11 mouse cellular contexts compared by ENCODE assay signal in genomic region chr9:88545534-88545933, GRCm38 (mm10). TPM values are rescaled to one million over a fixed set of nuclear protein-coding genes. Genes with fewer than 3 reads are reported as not detected.
DNase-seq lines count a peak whose midpoint lies in the region; ATAC-seq and TF ChIP-seq lines count a peak whose summit lies in the region.
"Had no signal": no experiment of that assay in that cellular context is flagged by ENCODE, and none has a peak within 500 bp of the region (broad histone marks: within the 10 kb centered on the region; RNA-seq: fewer than 3 reads in every experiment).

No protein-coding gene starts in this region.

- no peak overlapping the region for H3K4me2 ChIP-seq in forebrain, postnatal 0 days (ENCODE audit: low read depth)
- H3K4me2 ChIP-seq: liver, embryonic 15.5 days; stomach, embryonic 15.5 days had no signal

- peak; percentile 70 for DNase-seq in forebrain, postnatal 0 days
- no peak for DNase-seq in forebrain, embryonic 10.5 days (ENCODE audit: extremely low spot score, low spot score)
- peak; percentile 34 for DNase-seq in layer of hippocampus, adult 11-12 months (ENCODE audit: low spot score)
- no peak for DNase-seq in layer of hippocampus, adult 9-10 months (ENCODE audit: low spot score)
- peak; percentile 31 for DNase-seq in right cerebral cortex, postnatal 14 days
- DNase-seq in right cerebral cortex, adult 18-20 months: no peak
- DNase-seq in frontal cortex, postnatal 10 days (ENCODE audit: low spot score in 2 of 2): no peak
- no peak for DNase-seq in cerebellum, adult 11 months

- H3K9me3 ChIP-seq in forebrain, postnatal 0 days (ENCODE audit: low read length): no peaks in the 10 kb centered on the region
- H3K9me3 ChIP-seq in forebrain, embryonic 10.5 days: no peaks in the 10 kb centered on the region
- H3K9me3 ChIP-seq: liver, embryonic 15.5 days; stomach, embryonic 15.5 days had no signal

- WGBS in forebrain, postnatal 0 days: 21% methylated on average over 3 of the region's 3 CpGs
- 50% methylated on average over 3 of the region's 3 CpGs for WGBS in forebrain, embryonic 10.5 days

- peak; percentile 67 for TF ChIP-seq CTCF in forebrain, postnatal 0 days (IDR thresholded peaks at IDR 0.05; ENCODE audit: low read depth)

- no peak overlapping the region for H3K4me3 ChIP-seq in forebrain, postnatal 0 days (ENCODE audit: low read depth, low read length)
- no peak overlapping the region for H3K4me3 ChIP-seq in forebrain, embryonic 10.5 days
- H3K4me3 ChIP-seq: liver, embryonic 15.5 days; stomach, embryonic 15.5 days had no signal

- no peak overlapping the region for H3K27ac ChIP-seq in forebrain, postnatal 0 days (ENCODE audit: low read depth, low read length)
- no peak overlapping the region for H3K27ac ChIP-seq in forebrain, embryonic 10.5 days
- H3K27ac ChIP-seq: liver, embryonic 15.5 days; stomach, embryonic 15.5 days had no signal

- no peak overlapping the region for H3K9ac ChIP-seq in forebrain, postnatal 0 days
- H3K9ac ChIP-seq: liver, embryonic 15.5 days; stomach, embryonic 15.5 days had no signal

- H3K36me3 ChIP-seq in forebrain, postnatal 0 days (ENCODE audit: insufficient read depth): no peaks in the 10 kb centered on the region
- H3K36me3 ChIP-seq in forebrain, embryonic 10.5 days (replicated peaks): no peaks in the 10 kb centered on the region
- H3K36me3 ChIP-seq: liver, embryonic 15.5 days; stomach, embryonic 15.5 days had no signal

- no peaks in the 10 kb centered on the region for H3K27me3 ChIP-seq in forebrain, postnatal 0 days (ENCODE audit: insufficient read depth, low read length)
- no peaks in the 10 kb centered on the region for H3K27me3 ChIP-seq in forebrain, embryonic 10.5 days (ENCODE audit: poor library complexity, severe bottlenecking)
- H3K27me3 ChIP-seq: stomach, embryonic 15.5 days had no signal

- ATAC-seq in forebrain, postnatal 0 days: no peak

- H3K4me1 ChIP-seq in forebrain, postnatal 0 days (ENCODE audit: insufficient read depth): 0 out of 2 replicates have a peak, but pooled peaks cover 12% of the 10 kb centered on the region
- peaks cover 19% of the 10 kb centered on the region for H3K4me1 ChIP-seq in forebrain, embryonic 10.5 days

RNA-seq across cellular contexts. Expression of gene Zfp949, which starts 2.3 kb away (rescaled TPM):
- total RNA-seq in forebrain, postnatal 0 days (2014; rRNA removed): 18.6 and 25.0 TPM in 2 replicates
- polyA plus RNA-seq in forebrain, postnatal 0 days (2015; fragmentation: Nextera tagmentation; extraction: Ambion mirVana): 9.0 and 13.5 TPM in 2 replicates
- 5.7 and 5.8 TPM in 2 replicates for polyA plus RNA-seq in forebrain, embryonic 10.5 days (2016; fragmentation: Nextera tagmentation; extraction: Ambion mirVana)

RNA-seq across cellular contexts. Expression of gene Trim43a, which starts 35.2 kb away (rescaled TPM):
- total RNA-seq in forebrain, postnatal 0 days (2014; rRNA removed): 0.08 TPM in 1 of 2 replicates, not detected in the other
- 0.13 TPM in 1 of 2 replicates, not detected in the other for polyA plus RNA-seq in forebrain, postnatal 0 days (2015; fragmentation: Nextera tagmentation; extraction: Ambion mirVana)
- not detected in 2 replicates for polyA plus RNA-seq in forebrain, embryonic 10.5 days (2016; fragmentation: Nextera tagmentation; extraction: Ambion mirVana)
- polyA plus RNA-seq: CD4-positive, CD25-positive, alpha-beta regulatory T cell, adult 4 months; liver, embryonic 15.5 days had no signal

Comparison
In these comparisons a context has a peak if more than half of its experiments do, and no peak if none do; other contexts are left out.
1. DNase-seq: peak in forebrain, postnatal 0 days (single experiment), layer of hippocampus, adult 11-12 months (single experiment) and right cerebral cortex, postnatal 14 days (single experiment); none in forebrain, embryonic 10.5 days (single experiment), layer of hippocampus, adult 9-10 months (single experiment), right cerebral cortex, adult 18-20 months (single experiment), frontal cortex, postnatal 10 days (0 of 2) and cerebellum, adult 11 months (single experiment).